ENCODE assay signal across 25 mouse cellular contexts in the genomic region with DNA sequence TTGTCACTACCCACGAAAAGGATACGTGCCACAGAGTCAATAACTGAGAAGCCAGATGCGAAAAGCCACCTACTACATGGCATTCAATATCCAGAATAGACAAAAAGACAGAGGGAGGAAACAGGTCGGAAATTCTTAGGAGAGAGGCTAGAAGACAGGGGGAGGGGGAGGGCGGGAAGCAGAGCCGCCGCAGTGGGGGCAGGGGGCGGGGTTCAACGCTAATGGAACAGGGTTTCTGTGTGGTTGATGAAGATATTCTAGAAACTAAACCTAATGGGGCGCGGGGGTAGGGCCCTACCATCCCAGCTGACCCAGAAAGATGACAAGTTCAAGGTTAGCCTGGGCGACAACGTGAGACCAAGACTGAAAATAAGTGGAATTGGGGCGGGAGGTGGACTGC. TPM values are rescaled to one million over a fixed set of nuclear protein-coding genes. Genes with fewer than 3 reads are reported as not detected.
DNase-seq lines count a peak whose midpoint lies in the region; ATAC-seq lines count a peak whose summit lies in the region.
"Had no signal": no experiment of that assay in that cellular context is flagged by ENCODE, and none has a peak within 500 bp of the region (broad histone marks: within the 10 kb centered on the region; RNA-seq: fewer than 3 reads in every experiment).

No protein-coding gene starts in this region.

- 23% methylated on average over 9 of the region's 14 CpGs for WGBS in kidney, embryonic 14.5 days
- 31% methylated on average over 11 of the region's 14 CpGs for WGBS in limb, embryonic 12.5 days
- WGBS in limb, embryonic 10.5 days: 44% methylated on average over 11 of the region's 14 CpGs
- WGBS in liver, embryonic 12.5 days (ENCODE audit: insufficient replicate concordance): 25% methylated on average over 13 of the region's 14 CpGs

- peak overlapping the region; percentile 0; the same call in 1 of the 2 replicates for H3K4me2 ChIP-seq in kidney, embryonic 14.5 days (replicated peaks; ENCODE audit: low read depth, low read length)
- H3K4me2 ChIP-seq in limb, embryonic 12.5 days: no peak overlapping the region
- peak overlapping the region; percentile 27 for H3K4me2 ChIP-seq in liver, embryonic 12.5 days
- H3K4me2 ChIP-seq: heart, embryonic 15.5 days; hindbrain, embryonic 14.5 days; midbrain, embryonic 12.5 days; neural tube, embryonic 15.5 days had no signal

- no peak for ATAC-seq in kidney, embryonic 14.5 days (ENCODE audit: low FRiP score, low TSS enrichment)
- ATAC-seq in limb, embryonic 12.5 days (ENCODE audit: insufficient number of reproducible peaks, insufficient read depth, low FRiP score, low TSS enrichment, low read depth): no peak
- no peak for ATAC-seq in liver, embryonic 12.5 days
- ATAC-seq: forebrain, embryonic 16.5 days; inflammation-experienced regulatory T-cells, adult 6 months had no signal

- no peaks in the 10 kb centered on the region for H3K27me3 ChIP-seq in kidney, embryonic 14.5 days (ENCODE audit: control insufficient read depth, insufficient read depth, low read length)
- H3K27me3 ChIP-seq in limb, embryonic 12.5 days: no peaks in the 10 kb centered on the region
- 0 out of 2 replicates have a peak, but pooled peaks cover 6% of the 10 kb centered on the region for H3K27me3 ChIP-seq in limb, embryonic 10.5 days (ENCODE audit: low read depth, poor library complexity, severe bottlenecking)
- H3K27me3 ChIP-seq in liver, embryonic 12.5 days (replicated peaks): no peaks in the 10 kb centered on the region
- H3K27me3 ChIP-seq: heart, embryonic 15.5 days; neural tube, embryonic 15.5 days had no signal

- no peaks in the 10 kb centered on the region for H3K36me3 ChIP-seq in kidney, embryonic 14.5 days (ENCODE audit: control insufficient read depth, insufficient read depth, low read length)
- H3K36me3 ChIP-seq in limb, embryonic 12.5 days: no peaks in the 10 kb centered on the region
- H3K36me3 ChIP-seq in limb, embryonic 10.5 days: no peaks in the 10 kb centered on the region
- H3K36me3 ChIP-seq in liver, embryonic 12.5 days: no peaks in the 10 kb centered on the region
- H3K36me3 ChIP-seq: forebrain, embryonic 10.5 days; heart, embryonic 15.5 days; midbrain, embryonic 12.5 days; neural tube, embryonic 15.5 days had no signal

- no peak overlapping the region for H3K9ac ChIP-seq in kidney, embryonic 14.5 days (ENCODE audit: low read depth, low read length)
- H3K9ac ChIP-seq in limb, embryonic 12.5 days (replicated peaks): 0 out of 2 replicates have a peak overlapping the region, but pooled peaks have one; percentile 34
- H3K9ac ChIP-seq in liver, embryonic 12.5 days: no peak overlapping the region
- H3K9ac ChIP-seq: heart, embryonic 15.5 days; hindbrain, embryonic 14.5 days; midbrain, embryonic 12.5 days; neural tube, embryonic 15.5 days had no signal

- no peaks in the 10 kb centered on the region for H3K9me3 ChIP-seq in kidney, embryonic 14.5 days (ENCODE audit: control insufficient read depth, low read length)
- no peaks in the 10 kb centered on the region for H3K9me3 ChIP-seq in limb, embryonic 12.5 days
- no peaks in the 10 kb centered on the region for H3K9me3 ChIP-seq in limb, embryonic 10.5 days (replicated peaks)
- no peaks in the 10 kb centered on the region for H3K9me3 ChIP-seq in liver, embryonic 12.5 days (replicated peaks)
- H3K9me3 ChIP-seq: forebrain, embryonic 10.5 days; heart, embryonic 15.5 days; midbrain, embryonic 12.5 days; neural tube, embryonic 15.5 days had no signal

- H3K4me3 ChIP-seq in kidney, embryonic 14.5 days (ENCODE audit: low read length): no peak overlapping the region
- H3K4me3 ChIP-seq in limb, embryonic 12.5 days (replicated peaks): no peak overlapping the region
- H3K4me3 ChIP-seq in limb, embryonic 10.5 days: no peak overlapping the region
- no peak overlapping the region for H3K4me3 ChIP-seq in liver, embryonic 12.5 days
- H3K4me3 ChIP-seq: forebrain, embryonic 10.5 days; heart, embryonic 15.5 days; midbrain, embryonic 12.5 days; neural tube, embryonic 15.5 days had no signal

- no peak overlapping the region for H3K27ac ChIP-seq in kidney, embryonic 14.5 days (ENCODE audit: low read depth, low read length)
- no peak overlapping the region for H3K27ac ChIP-seq in limb, embryonic 12.5 days
- no peak overlapping the region; the same call in 1 of the 2 replicates for H3K27ac ChIP-seq in limb, embryonic 10.5 days
- H3K27ac ChIP-seq in liver, embryonic 12.5 days: no peak overlapping the region
- H3K27ac ChIP-seq: forebrain, embryonic 10.5 days; hindbrain, embryonic 14.5 days; midbrain, embryonic 12.5 days; neural tube, embryonic 15.5 days had no signal

- peaks cover 6% of the 10 kb centered on the region for H3K4me1 ChIP-seq in kidney, embryonic 14.5 days (ENCODE audit: control insufficient read depth, insufficient read depth, low read length)
- peaks cover 16% of the 10 kb centered on the region for H3K4me1 ChIP-seq in limb, embryonic 12.5 days (replicated peaks)
- H3K4me1 ChIP-seq in limb, embryonic 10.5 days: peaks cover 36% of the 10 kb centered on the region
- H3K4me1 ChIP-seq in liver, embryonic 12.5 days: peaks cover 37% of the 10 kb centered on the region

- no peak for DNase-seq in kidney, postnatal 14 days
- no peak for DNase-seq in limb, embryonic 10.5 days (ENCODE audit: low spot score)
- DNase-seq in R1 (ENCODE audit: low read depth, low spot score): peak; percentile 38
- no peak for DNase-seq in lung, postnatal 25 days (ENCODE audit: low spot score)
- DNase-seq: adrenal gland, postnatal 14 days; cerebellum, adult 8-10 months; cerebellum, postnatal 36 days; gastrocnemius, postnatal 25 days; heart, adult 18-20 months; heart, postnatal 36 days; kidney, postnatal 36 days; lung, postnatal 14 days had no signal

RNA-seq across cellular contexts. Expression of a gene that starts 4.1 kb away (rescaled TPM):
- polyA plus RNA-seq in kidney, embryonic 14.5 days (2014; fragmentation: Nextera tagmentation; extraction: Ambion mirVana): 281 and 296 TPM in 2 replicates
- 300 and 320 TPM in 2 replicates for polyA plus RNA-seq in limb, embryonic 12.5 days (2016; fragmentation: Nextera tagmentation; extraction: Ambion mirVana)
- 373 and 383 TPM in 2 replicates for polyA plus RNA-seq in limb, embryonic 10.5 days (2016; fragmentation: Nextera tagmentation; extraction: Ambion mirVana)
- polyA plus RNA-seq in liver, embryonic 12.5 days (2016; fragmentation: Nextera tagmentation; extraction: Ambion mirVana): 228 and 229 TPM in 2 replicates

RNA-seq across cellular contexts. Expression of a gene that starts 13.4 kb away (rescaled TPM):
- 0.31 and 0.36 TPM in 2 replicates for polyA plus RNA-seq in kidney, embryonic 14.5 days (2014; fragmentation: Nextera tagmentation; extraction: Ambion mirVana)
- 0.20 TPM in 1 of 2 replicates, not detected in the other for polyA plus RNA-seq in limb, embryonic 12.5 days (2016; fragmentation: Nextera tagmentation; extraction: Ambion mirVana)
- not detected in 2 replicates for polyA plus RNA-seq in limb, embryonic 10.5 days (2016; fragmentation: Nextera tagmentation; extraction: Ambion mirVana)
- not detected in 2 replicates for polyA plus RNA-seq in liver, embryonic 12.5 days (2016; fragmentation: Nextera tagmentation; extraction: Ambion mirVana)
- polyA plus RNA-seq: forebrain, embryonic 10.5 days; forebrain, embryonic 16.5 days; liver, embryonic 16.5 days; midbrain, embryonic 12.5 days had no signal

RNA-seq across cellular contexts. Expression of a gene that starts 52.6 kb away (rescaled TPM):
- polyA plus RNA-seq in kidney, embryonic 14.5 days (2014; fragmentation: Nextera tagmentation; extraction: Ambion mirVana): 12.7 TPM in 2 replicates
- polyA plus RNA-seq in limb, embryonic 12.5 days (2016; fragmentation: Nextera tagmentation; extraction: Ambion mirVana): 7.8 and 9.5 TPM in 2 replicates
- 9.6 and 11.8 TPM in 2 replicates for polyA plus RNA-seq in limb, embryonic 10.5 days (2016; fragmentation: Nextera tagmentation; extraction: Ambion mirVana)
- 1.8 and 2.1 TPM in 2 replicates for polyA plus RNA-seq in liver, embryonic 12.5 days (2016; fragmentation: Nextera tagmentation; extraction: Ambion mirVana)

RNA-seq across cellular contexts. Expression of a gene that starts 53.3 kb away (rescaled TPM):
- polyA plus RNA-seq in kidney, embryonic 14.5 days (2014; fragmentation: Nextera tagmentation; extraction: Ambion mirVana): 1.6 TPM in 1 of 2 replicates, not detected in the other
- 1.8 TPM in 1 of 2 replicates, not detected in the other for polyA plus RNA-seq in limb, embryonic 12.5 days (2016; fragmentation: Nextera tagmentation; extraction: Ambion mirVana)
- polyA plus RNA-seq in limb, embryonic 10.5 days (2016; fragmentation: Nextera tagmentation; extraction: Ambion mirVana): 3.1 TPM in 2 replicates
- 0.35 and 2.5 TPM in 2 replicates for polyA plus RNA-seq in liver, embryonic 12.5 days (2016; fragmentation: Nextera tagmentation; extraction: Ambion mirVana)
- polyA plus RNA-seq: forebrain, embryonic 10.5 days; small intestine, adult 2 months; urinary bladder, adult 2 months had no signal
